Mouse (Mus musculus): ENCODE results near the gene Samsn1.

Samsn1 gene

GRCm38 (mm10) chr16:75933357-75933756 is 88.7 kb downstream of the Samsn1 start:
- no peak for DNase-seq (ENCODE audit: low read depth, low spot score)

GRCm38 (mm10) chr16:75930222-75930553 is 91.9 kb downstream of the Samsn1 start:
- DNase-seq (ENCODE audit: low read depth, low spot score), result no peak

- no peak for DNase-seq (ENCODE audit: low read depth, low spot score)
Measured at GRCm38 (mm10) chr16:75929536-75930221, 92.4 kb downstream of the Samsn1 start.

GRCm38 (mm10) chr16:75926511-75926910 is 95.6 kb downstream of the Samsn1 start:
- no peak for DNase-seq (ENCODE audit: low read depth, low spot score)

- no peak for DNase-seq (ENCODE audit: low read depth, low spot score)
Measured at GRCm38 (mm10) chr16:75920870-75921269, 101.2 kb downstream of the Samsn1 start.

GRCm38 (mm10) chr16:75919298-75919697 is 102.8 kb downstream of the Samsn1 start:
- no peak for DNase-seq (ENCODE audit: low read depth, low spot score)

GRCm38 (mm10) chr16:75917712-75918111 is 104.4 kb downstream of the Samsn1 start:
- no peak for DNase-seq (ENCODE audit: low read depth, low spot score)

- no peak for DNase-seq (ENCODE audit: low read depth, low spot score)
Measured at GRCm38 (mm10) chr16:75912051-75912450, 110.0 kb downstream of the Samsn1 start.

GRCm38 (mm10) chr16:75908635-75909494 is 113.2 kb downstream of the Samsn1 start:
- no peak for DNase-seq (ENCODE audit: low read depth, low spot score)

- DNase-seq (ENCODE audit: low read depth, low spot score), result no peak
Measured at GRCm38 (mm10) chr16:75906790-75907189, 115.3 kb downstream of the Samsn1 start.

GRCm38 (mm10) chr16:75906260-75906659 is 115.8 kb downstream of the Samsn1 start:
- DNase-seq (ENCODE audit: low read depth, low spot score), result no peak

GRCm38 (mm10) chr16:75905324-75905723 is 116.8 kb downstream of the Samsn1 start:
- no peak for DNase-seq (ENCODE audit: low read depth, low spot score)

- DNase-seq (ENCODE audit: low read depth, low spot score), result no peak
Measured at GRCm38 (mm10) chr16:75904072-75904471, 118.0 kb downstream of the Samsn1 start.

- no peak for DNase-seq (ENCODE audit: low read depth, low spot score)
Measured at GRCm38 (mm10) chr16:75903028-75903427, 119.1 kb downstream of the Samsn1 start.

- DNase-seq (ENCODE audit: low read depth, low spot score), result no peak
Measured at GRCm38 (mm10) chr16:75899885-75900620, 122.0 kb downstream of the Samsn1 start.

- no peak for DNase-seq (ENCODE audit: low read depth, low spot score)
Measured at GRCm38 (mm10) chr16:75897828-75898367, 124.2 kb downstream of the Samsn1 start.

- DNase-seq (ENCODE audit: low read depth, low spot score), result peak; percentile 7
Measured at GRCm38 (mm10) chr16:75894263-75894901, 127.7 kb downstream of the Samsn1 start.

- DNase-seq (ENCODE audit: low read depth, low spot score), result no peak
Measured at GRCm38 (mm10) chr16:75893470-75893869, 128.6 kb downstream of the Samsn1 start.

- DNase-seq (ENCODE audit: low read depth, low spot score), result no peak
Measured at GRCm38 (mm10) chr16:75889081-75889646, 132.9 kb downstream of the Samsn1 start.

- DNase-seq (ENCODE audit: low read depth, low spot score), result no peak
Measured at GRCm38 (mm10) chr16:75887203-75887602, 134.9 kb downstream of the Samsn1 start.

- DNase-seq (ENCODE audit: low read depth, low spot score), result no peak
Measured at GRCm38 (mm10) chr16:75878885-75879284, 143.2 kb downstream of the Samsn1 start.

Data from R1 (cell line).